Mouse (Mus musculus) MEL (cell line): ENCODE data around the gene Gnai3.

Experiments used
- CHD2 ChIP-seq: IDR thresholded peaks from 2 replicates; pipeline ENCODE4 v1.6.1; 2011; ENCODE audit warnings: low read length, improper control_type of control experiment
- CTCF ChIP-seq, 3 experiments: IDR thresholded peaks in 2 of 3; conservative IDR thresholded peaks in 1 of 3; 2 replicates each; pipeline ENCODE4 v1.5.1; 2011 to 2012; ENCODE audit warnings: low read length in 3 of 3, low read depth in 2 of 3, mild to moderate bottlenecking in 2 of 3, improper control_type of control experiment in 1 of 3, inconsistent platforms in 1 of 3, mixed read lengths in 1 of 3, moderate library complexity in 1 of 3; ENCODE audit not compliant: control insufficient read depth in 1 of 3, insufficient read depth in 1 of 3, poor library complexity in 1 of 3, severe bottlenecking in 1 of 3
- ELF1 ChIP-seq: IDR thresholded peaks from 2 replicates; pipeline ENCODE4 v1.6.1; 2014; ENCODE audit warnings: low read depth, mild to moderate bottlenecking, inconsistent platforms, low read length, improper control_type of control experiment, moderate library complexity
- EP300 ChIP-seq, 2 experiments: IDR thresholded peaks; 2 replicates each; pipeline ENCODE4 v1.6.1; 2011; ENCODE audit warnings: improper control_type of control experiment in 2 of 2, low read length in 2 of 2, low read depth in 1 of 2, mild to moderate bottlenecking in 1 of 2
- HCFC1 ChIP-seq: IDR thresholded peaks from 2 replicates; pipeline ENCODE4 v1.6.1; 2012; ENCODE audit warnings: low read depth, mild to moderate bottlenecking, inconsistent platforms, low read length, improper control_type of control experiment, moderate library complexity
- KAT2A ChIP-seq: conservative IDR thresholded peaks from 2 replicates; pipeline ENCODE4 v1.6.1; 2012; ENCODE audit warnings: low read depth, low read length, improper control_type of control experiment, inconsistent platforms
- MAZ ChIP-seq: IDR thresholded peaks from 2 replicates; pipeline ENCODE4 v1.6.1; 2012; ENCODE audit warnings: low read depth, mild to moderate bottlenecking, inconsistent platforms, low read length, improper control_type of control experiment
- POLR2A ChIP-seq, 2 experiments: IDR thresholded peaks; 2 replicates each; pipeline ENCODE4 v1.6.1; 2011 to 2012; ENCODE audit warnings: low read length in 2 of 2, mild to moderate bottlenecking in 2 of 2, control low read depth in 1 of 2, improper control_type of control experiment in 1 of 2, low read depth in 1 of 2, moderate library complexity in 1 of 2; ENCODE audit not compliant: control insufficient read depth in 1 of 2, insufficient read depth in 1 of 2, poor library complexity in 1 of 2
- RAD21 ChIP-seq: IDR thresholded peaks from 2 replicates; pipeline ENCODE4 v1.6.1; 2011; ENCODE audit warnings: mild to moderate bottlenecking, low read depth, low read length, improper control_type of control experiment
- SIN3A ChIP-seq: IDR thresholded peaks from 2 replicates; pipeline ENCODE4 v1.6.1; 2012; ENCODE audit warnings: low read length, improper control_type of control experiment, inconsistent platforms
- TCF12 ChIP-seq: IDR thresholded peaks from 2 replicates; pipeline ENCODE4 v1.6.1; 2014; ENCODE audit warnings: low read depth, mild to moderate bottlenecking, inconsistent platforms, low read length, improper control_type of control experiment, moderate library complexity
- USF1 ChIP-seq: IDR thresholded peaks from 2 replicates; pipeline ENCODE4 v1.6.1; 2014; ENCODE audit warnings: low read depth, mild to moderate bottlenecking, inconsistent platforms, low read length, improper control_type of control experiment, moderate library complexity

DNA sequence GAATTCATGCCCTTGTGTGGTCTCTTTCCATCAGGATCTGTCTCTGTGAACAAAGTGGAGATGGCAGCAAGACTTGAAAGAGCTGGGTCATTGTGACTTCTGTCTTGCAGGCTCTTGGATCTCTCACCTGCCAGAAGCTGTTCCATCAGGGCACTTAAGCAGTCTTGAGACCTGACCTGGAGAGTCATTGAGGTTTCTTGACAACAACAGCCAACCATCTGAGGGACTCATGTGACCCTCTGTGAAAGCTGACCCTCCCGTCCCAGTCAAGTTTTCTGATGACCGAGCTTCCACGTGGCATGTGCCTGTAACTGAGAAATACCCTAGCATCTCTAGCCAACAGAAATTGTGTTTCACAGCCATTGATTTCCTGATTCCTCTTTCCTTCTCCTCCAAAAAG lies 38.8 kb upstream of the Gnai3 start:
- TF ChIP-seq CHD2: no peak
- TF ChIP-seq POLR2A (IDR thresholded peaks at IDR 0.05; ENCODE audit: control insufficient read depth in 1 of 2, insufficient read depth in 1 of 2, low read depth in 1 of 2, low read length in 2 of 2, poor library complexity in 1 of 2): no peak
- no peak for TF ChIP-seq MAZ
- TF ChIP-seq CTCF (IDR thresholded peaks at IDR 0.05 in 2 of 3, conservative IDR thresholded peaks at IDR 0.05 in 1 of 3; ENCODE audit: control insufficient read depth in 1 of 3, insufficient read depth in 1 of 3, low read depth in 2 of 3, low read length in 3 of 3, poor library complexity in 1 of 3, severe bottlenecking in 1 of 3): no peak
- no peak for TF ChIP-seq RAD21
- no peak for TF ChIP-seq EP300 (IDR thresholded peaks at IDR 0.05; ENCODE audit: low read depth in 1 of 2, low read length in 2 of 2)
- no peak for TF ChIP-seq KAT2A
- no peak for TF ChIP-seq HCFC1
- no peak for TF ChIP-seq USF1
- no peak for TF ChIP-seq SIN3A
- no peak for TF ChIP-seq ELF1
- no peak for TF ChIP-seq TCF12
